Mouse (Mus musculus) lung, postnatal 10 days (tissue): ENCODE measurements around the gene Prdm16.

Experiments
- DNase-seq: peaks from one replicate; pipeline ENCODE4 v3.0.0; 2021

Prdm16 gene

GRCm38 (mm10) chr4:154511767-154512166 lies 124.9 kb downstream of the Prdm16 start:
- no peak for DNase-seq

GRCm38 (mm10) chr4:154506774-154507435 lies 129.8 kb downstream of the Prdm16 start:
- DNase-seq: no peak

- no peak for DNase-seq
Observed at GRCm38 (mm10) chr4:154505313-154505712, 131.4 kb downstream of the Prdm16 start.

- no peak for DNase-seq
Observed at GRCm38 (mm10) chr4:154503260-154503829, 133.3 kb downstream of the Prdm16 start.

- DNase-seq: no peak
Observed at GRCm38 (mm10) chr4:154502403-154503000, 134.2 kb downstream of the Prdm16 start.

GRCm38 (mm10) chr4:154500695-154501094 lies 136.0 kb downstream of the Prdm16 start:
- DNase-seq: no peak

- DNase-seq: peak; percentile 86
Observed at GRCm38 (mm10) chr4:154499701-154500523, 136.8 kb downstream of the Prdm16 start.

- DNase-seq: no peak
Observed at GRCm38 (mm10) chr4:154497423-154498175, 139.1 kb downstream of the Prdm16 start.

GRCm38 (mm10) chr4:154496991-154497390 lies 139.7 kb downstream of the Prdm16 start:
- peak; percentile 93 for DNase-seq

GRCm38 (mm10) chr4:154496522-154496921 lies 140.2 kb downstream of the Prdm16 start:
- DNase-seq: no peak

GRCm38 (mm10) chr4:154493996-154494395 lies 142.7 kb downstream of the Prdm16 start:
- DNase-seq: no peak

- DNase-seq: no peak
Observed at GRCm38 (mm10) chr4:154492714-154493121, 144.0 kb downstream of the Prdm16 start.

GRCm38 (mm10) chr4:154492268-154492667 lies 144.4 kb downstream of the Prdm16 start:
- no peak for DNase-seq

- DNase-seq: no peak
Observed at GRCm38 (mm10) chr4:154488031-154488430, 148.6 kb downstream of the Prdm16 start.

- no peak for DNase-seq
Observed at GRCm38 (mm10) chr4:154482695-154483094, 154.0 kb downstream of the Prdm16 start.

- DNase-seq: peak; percentile 40
Observed at GRCm38 (mm10) chr4:154481771-154482637, 154.7 kb downstream of the Prdm16 start.

- peak; percentile 57 for DNase-seq
Observed at GRCm38 (mm10) chr4:154480544-154481260, 156.0 kb downstream of the Prdm16 start.

GRCm38 (mm10) chr4:154480143-154480542 lies 156.5 kb downstream of the Prdm16 start:
- no peak for DNase-seq

GRCm38 (mm10) chr4:154478933-154479613 lies 157.6 kb downstream of the Prdm16 start:
- DNase-seq: peak; percentile 63

GRCm38 (mm10) chr4:154473571-154474307 lies 162.9 kb downstream of the Prdm16 start:
- DNase-seq: no peak
